Mouse (Mus musculus) CH12.LX (cell line): ENCODE results near the gene Olfr874. TPM values are rescaled to one million over a fixed set of nuclear protein-coding genes. Genes with fewer than 3 reads are reported as not detected.

Experiments used
- DNase-seq: peaks from one replicate; pipeline ENCODE4 v3.0.0-alpha.2; 2013; ENCODE audit errors: extremely low read depth
- H3K27ac ChIP-seq: 2 replicates; pipeline ENCODE4 v1.5.1; 2012; ENCODE audit warnings: low read depth, mild to moderate bottlenecking, control low read depth, moderate library complexity; ENCODE audit not compliant: insufficient read depth
- H3K27me3 ChIP-seq: replicated peaks from 2 replicates; pipeline ENCODE3; 2012; ENCODE audit warnings: inconsistent platforms
- H3K36me3 ChIP-seq, 2 experiments: replicated peaks in 1 of 2; 2 replicates each; pipeline versions ENCODE3 to v1.6.1; 2012; ENCODE audit warnings: inconsistent platforms in 1 of 2, low read length in 1 of 2, mild to moderate bottlenecking in 1 of 2, mixed read lengths in 1 of 2, moderate library complexity in 1 of 2; ENCODE audit not compliant: control insufficient read depth in 1 of 2, insufficient read depth in 1 of 2
- H3K4me1 ChIP-seq, 2 experiments: 2 replicates each; pipeline ENCODE4 v1.6.1; 2012; ENCODE audit warnings: inconsistent platforms in 1 of 2, moderate library complexity in 1 of 2; ENCODE audit not compliant: insufficient read depth in 2 of 2, control insufficient read depth in 1 of 2
- H3K4me2 ChIP-seq: 2 replicates; pipeline ENCODE4 v1.6.1; 2012; ENCODE audit warnings: low read depth, mild to moderate bottlenecking, control low read depth; ENCODE audit not compliant: poor library complexity, insufficient read depth, severe bottlenecking
- H3K4me3 ChIP-seq, 3 experiments: fragments of 150-350 bp in 1 of 3; sonication (generic) in 1 of 3; replicated peaks in 1 of 3; 2 replicates each; pipeline versions ENCODE3 to v1.5.1; 2011 to 2012; ENCODE audit warnings: low read depth in 2 of 3, low read length in 2 of 3, mild to moderate bottlenecking in 2 of 3, moderate library complexity in 2 of 3, control low read depth in 1 of 3, improper control_type of control experiment in 1 of 3, inconsistent platforms in 1 of 3, mixed read lengths in 1 of 3; ENCODE audit not compliant: poor library complexity in 1 of 3
- H3K79me2 ChIP-seq: replicated peaks from 2 replicates; pipeline ENCODE4 v1.6.1; 2012; ENCODE audit warnings: mild to moderate bottlenecking, moderate library complexity; ENCODE audit not compliant: control insufficient read depth, poor library complexity, insufficient read depth, severe bottlenecking; ENCODE audit errors: extremely low read depth
- H3K9ac ChIP-seq: 2 replicates; pipeline ENCODE4 v1.6.1; 2012; ENCODE audit warnings: low read depth, mild to moderate bottlenecking, control low read depth, moderate library complexity; ENCODE audit not compliant: insufficient read depth
- H3K9me3 ChIP-seq: replicated peaks from 2 replicates; pipeline ENCODE3; 2012; ENCODE audit warnings: low read length, inconsistent platforms, mixed read lengths
- CHD2 ChIP-seq: IDR thresholded peaks from 2 replicates; pipeline ENCODE4 v1.6.1; 2011; ENCODE audit warnings: low read length, improper control_type of control experiment
- E2F4 ChIP-seq: IDR thresholded peaks from 2 replicates; pipeline ENCODE4 v1.6.1; 2011; ENCODE audit warnings: low read depth, low read length, improper control_type of control experiment; ENCODE audit not compliant: insufficient replicate concordance
- ELF1 ChIP-seq: IDR thresholded peaks from 2 replicates; pipeline ENCODE4 v1.6.1; 2014; ENCODE audit warnings: low read depth, mild to moderate bottlenecking, inconsistent platforms, low read length, improper control_type of control experiment
- GABPA ChIP-seq: IDR thresholded peaks from 2 replicates; pipeline ENCODE4 v1.6.1; 2012; ENCODE audit warnings: low read depth, low read length, improper control_type of control experiment, inconsistent platforms; ENCODE audit not compliant: insufficient replicate concordance
- JUN ChIP-seq: IDR thresholded peaks from 2 replicates; pipeline ENCODE4 v1.6.1; 2011; ENCODE audit warnings: low read depth, mild to moderate bottlenecking, low read length, improper control_type of control experiment, moderate library complexity; ENCODE audit not compliant: insufficient read depth
- KAT2A ChIP-seq: IDR thresholded peaks from 2 replicates; pipeline ENCODE4 v1.6.1; 2012; ENCODE audit warnings: low read length, improper control_type of control experiment, inconsistent platforms; ENCODE audit not compliant: insufficient replicate concordance
- MAFK ChIP-seq: IDR thresholded peaks from 2 replicates; pipeline ENCODE4 v1.6.1; 2011; ENCODE audit warnings: low read length, improper control_type of control experiment; ENCODE audit not compliant: insufficient replicate concordance
- MAX ChIP-seq: IDR thresholded peaks from 2 replicates; pipeline ENCODE4 v1.6.1; 2011; ENCODE audit warnings: low read length, improper control_type of control experiment
- MXI1 ChIP-seq: IDR thresholded peaks from 2 replicates; pipeline ENCODE4 v1.6.1; 2011; ENCODE audit warnings: mild to moderate bottlenecking, low read depth, low read length, improper control_type of control experiment
- NELFE ChIP-seq: IDR thresholded peaks from 2 replicates; pipeline ENCODE4 v1.6.1; 2011; ENCODE audit warnings: low read depth, low read length, improper control_type of control experiment
- POLR2A ChIP-seq: IDR thresholded peaks from 2 replicates; pipeline ENCODE4 v1.6.1; 2011; ENCODE audit warnings: low read depth, mild to moderate bottlenecking, improper control_type of control experiment, low read length
- TBP ChIP-seq: conservative IDR thresholded peaks from 2 replicates; pipeline ENCODE4 v1.6.1; 2011; ENCODE audit warnings: low read depth, low read length, improper control_type of control experiment
- USF2 ChIP-seq: conservative IDR thresholded peaks from 2 replicates; pipeline ENCODE4 v1.6.1; 2011; ENCODE audit warnings: low read depth, low read length, improper control_type of control experiment
- ZC3H11A ChIP-seq: IDR thresholded peaks from 2 replicates; pipeline ENCODE4 v1.6.1; 2012; ENCODE audit warnings: low read depth, mild to moderate bottlenecking, inconsistent platforms, low read length, improper control_type of control experiment
- ZKSCAN1 ChIP-seq: IDR thresholded peaks from 2 replicates; pipeline ENCODE4 v1.6.1; 2012; ENCODE audit warnings: low read depth, inconsistent platforms, low read length, improper control_type of control experiment, borderline replicate concordance
- ZMIZ1 ChIP-seq: IDR thresholded peaks from 2 replicates; pipeline ENCODE4 v1.6.1; 2012; ENCODE audit warnings: low read depth, mild to moderate bottlenecking, inconsistent platforms, low read length, improper control_type of control experiment
- dilution Hi-C: fragments of 300-500 bp; cut with MboI; formaldehyde crosslinking; loops from 2 replicates; pipeline ENCODE4 v1.14.3; 2020; ENCODE audit warnings: low sequenced_read_pairs; ENCODE audit not compliant: extremely low pct_unique_long_range_greater_than_20kb, extremely low pct_ligation_motif_present
- in situ Hi-C: fragments of 300-500 bp; cut with MboI; formaldehyde crosslinking; loops from 3 replicates; pipeline ENCODE4 v1.14.3; 2019; ENCODE audit warnings: low sequenced_read_pairs, low pct_ligation_motif_present, low pct_unique_long_range_greater_than_20kb, mixed read lengths
- polyA plus RNA-seq: library from polyadenylated mRNA; unstranded; fragments of >175 nt; gene quantifications from 2 replicates; pipeline ENCODE4 v1.2.1, GENCODE M21; 2012; ENCODE audit warnings: low read depth; ENCODE audit not compliant: insufficient read length
- total RNA-seq, 2 experiments: library from RNA; depleted of rRNA; stranded (reverse); fragments of 300-350 nt in 1 of 2; fragments of >200 nt in 1 of 2; gene quantifications; 2 replicates each; pipeline ENCODE4 v1.2.3; 2012 to 2014

Gene Olfr874
- total RNA-seq (2012; rRNA removed) (not detected in 2 replicates), total RNA-seq (2014; rRNA removed) (not detected in 2 replicates), polyA plus RNA-seq (not detected in 2 replicates)

- dilution Hi-C loops: no loop called here
- no peak within 1 kb of the TSS for H3K4me3 ChIP-seq
- no peaks in the 10 kb centered on the region for H3K4me1 ChIP-seq
- H3K79me2 ChIP-seq: no peaks in the 10 kb centered on the region
- H3K27ac ChIP-seq: no peak within 1 kb of the TSS
- TF ChIP-seq ELF1 (no peak), ZKSCAN1 (no peak), JUN (no peak), MXI1 (no peak)
- H3K4me2 ChIP-seq: no peak within 1 kb of the TSS
- H3K36me3 ChIP-seq: no peaks in the 10 kb centered on the region
- in situ Hi-C loops: no loop called here
- no peak within 1 kb of the TSS for H3K9ac ChIP-seq
- no peak for DNase-seq
- no peaks in the 10 kb centered on the region for H3K27me3 ChIP-seq
- no peaks in the 10 kb centered on the region for H3K9me3 ChIP-seq
These were observed at the start of gene Olfr874 for GRCm38 (mm10) chr9:37744806-37745205. Gene Olfr874 (plus strand): TSS chr9:37745106.

GRCm38 (mm10) chr9:37716150-37716549 lies 28.8 kb upstream of the Olfr874 start, which contains the start of gene Olfr160:
Gene Olfr160 (minus strand): TSS chr9:37716250.
- Histone ChIP-seq H3K9ac (no peak within 1 kb of the TSS), H3K79me2 (no peaks in the 10 kb centered on the region), H3K27me3 (no peaks in the 10 kb centered on the region), H3K27ac (no peak within 1 kb of the TSS), H3K4me1 (no peaks in the 10 kb centered on the region), H3K36me3 (no peaks in the 10 kb centered on the region), H3K4me2 (no peak within 1 kb of the TSS), H3K9me3 (no peaks in the 10 kb centered on the region), H3K4me3 (no peak within 1 kb of the TSS)
- in situ Hi-C loops: no loop called here
- dilution Hi-C loops: no loop called here
- DNase-seq: no peak
- TF ChIP-seq MAFK: no peak
- no peak for TF ChIP-seq ELF1
- TF ChIP-seq ZC3H11A: no peak
- no peak for TF ChIP-seq E2F4
- no peak for TF ChIP-seq USF2
- TF ChIP-seq POLR2A: no peak
- no peak for TF ChIP-seq MAX
- no peak for TF ChIP-seq KAT2A
- TF ChIP-seq CHD2: no peak
- TF ChIP-seq GABPA: no peak
- no peak for TF ChIP-seq NELFE
- no peak for TF ChIP-seq TBP
- no peak for TF ChIP-seq ZMIZ1
- no peak for TF ChIP-seq JUN
